Mouse (Mus musculus) embryonic facial prominence, embryonic 10.5 days (tissue): ENCODE measurements around the gene Rsrc1. TPM values are rescaled to one million over a fixed set of nuclear protein-coding genes. Genes with fewer than 3 reads are reported as not detected.
"Not testable (repeated sequence)": the region's sequence is repeated elsewhere in the genome, so short reads cannot be mapped to it uniquely, and the experiment has no call there.

ENCODE experiments used
- DNase-seq: peaks from one replicate; pipeline ENCODE4 v3.0.0-alpha.2; 2017; ENCODE audit warnings: low spot score
- H3K27ac ChIP-seq: fragments of 300-500 bp; sonication (generic); replicated peaks from 2 replicates; pipeline ENCODE4 v1.5.1; 2016; ENCODE audit warnings: mild to moderate bottlenecking
- H3K27me3 ChIP-seq: fragments of 300-500 bp; sonication (generic); replicated peaks from 2 replicates; pipeline ENCODE4 v1.6.1; 2016; ENCODE audit warnings: low read depth, mild to moderate bottlenecking; ENCODE audit not compliant: poor library complexity, severe bottlenecking
- H3K36me3 ChIP-seq: fragments of 300-500 bp; sonication (generic); replicated peaks from 2 replicates; pipeline ENCODE4 v1.6.1; 2016; ENCODE audit warnings: mild to moderate bottlenecking, moderate library complexity
- H3K4me1 ChIP-seq: fragments of 300-500 bp; sonication (generic); 2 replicates; pipeline ENCODE4 v1.6.1; 2016
- H3K4me3 ChIP-seq: fragments of 300-500 bp; sonication (generic); 2 replicates; pipeline ENCODE4 v1.5.1; 2016; ENCODE audit warnings: mild to moderate bottlenecking, moderate library complexity
- H3K9me3 ChIP-seq: fragments of 300-500 bp; sonication (generic); 2 replicates; pipeline ENCODE4 v1.6.1; 2016; ENCODE audit warnings: mild to moderate bottlenecking
- WGBS: fragments of 180-500 bp; shearing (Covaris S2); methylation state at CpG from one replicate; pipeline ENCODE4 v1.1.7; 2016; 5-methylcytosine and 5-hydroxymethylcytosine counted together
- polyA plus RNA-seq: library from polyadenylated mRNA; unstranded; fragments of >200 nt; fragmentation: Nextera tagmentation; extraction: Ambion mirVana; gene quantifications from 2 replicates; pipeline ENCODE4 v1.2.1, GENCODE M21; 2016

The Rsrc1 gene
- polyA plus RNA-seq, 1 experiment from 2014 or later, result 45.0 TPM

GRCm38 (mm10) chr3:67197179-67197578, 216.0 kb downstream of the Rsrc1 start:
- no peak for DNase-seq
- H3K27me3 ChIP-seq, result no peaks in the 10 kb centered on the region

GRCm38 (mm10) chr3:67213047-67213457, 231.9 kb downstream of the Rsrc1 start:
- Histone ChIP-seq H3K4me3 (no peak overlapping the region), H3K36me3 (no peaks in the 10 kb centered on the region), H3K4me1 (0 out of 2 replicates have a peak, but pooled peaks cover 4% of the 10 kb centered on the region), H3K9me3 (no peaks in the 10 kb centered on the region), H3K27ac (no peak overlapping the region), H3K27me3 (no peaks in the 10 kb centered on the region)
- peak; percentile 20 for DNase-seq
- 71% methylated on average over 1 of the region's 1 CpGs for WGBS

More at GRCm38 (mm10) chr3:67197179-67197578, 216.0 kb downstream of the Rsrc1 start:
- WGBS, result 43% methylated on average over 3 of the region's 3 CpGs
- no peaks in the 10 kb centered on the region for H3K9me3 ChIP-seq
- H3K4me3 ChIP-seq, result no peak overlapping the region
- H3K27ac ChIP-seq, result no peak overlapping the region
- H3K4me1 ChIP-seq, result no peaks in the 10 kb centered on the region
- no peaks in the 10 kb centered on the region for H3K36me3 ChIP-seq

- no peak for DNase-seq
- no peaks in the 10 kb centered on the region for H3K27me3 ChIP-seq
- H3K4me1 ChIP-seq, result no peaks in the 10 kb centered on the region
- H3K27ac ChIP-seq, result no peak overlapping the region
- no peaks in the 10 kb centered on the region for H3K9me3 ChIP-seq
- H3K36me3 ChIP-seq, result no peaks in the 10 kb centered on the region
- WGBS, result 50% methylated on average over 3 of the region's 3 CpGs
- no peak overlapping the region for H3K4me3 ChIP-seq
These were observed 251.5 kb downstream of the Rsrc1 start for GRCm38 (mm10) chr3:67232617-67233241.

GRCm38 (mm10) chr3:67242451-67242850, 261.3 kb downstream of the Rsrc1 start:
- not testable (repeated sequence) for H3K36me3 ChIP-seq, H3K27me3 ChIP-seq, DNase-seq, H3K9me3 ChIP-seq, H3K4me1 ChIP-seq, H3K4me3 ChIP-seq, H3K27ac ChIP-seq
- WGBS, result 88% methylated on average over 10 of the region's 10 CpGs

GRCm38 (mm10) chr3:67267448-67267847, 286.3 kb downstream of the Rsrc1 start:
- DNase-seq, result no peak
- WGBS, result 69% methylated on average over 3 of the region's 3 CpGs
- Histone ChIP-seq H3K9me3 (no peaks in the 10 kb centered on the region), H3K4me1 (no peaks in the 10 kb centered on the region), H3K27ac (no peak overlapping the region), H3K36me3 (no peaks in the 10 kb centered on the region), H3K4me3 (no peak overlapping the region), H3K27me3 (no peaks in the 10 kb centered on the region)

- H3K27ac ChIP-seq, result no peak overlapping the region
- 91% methylated on average over 4 of the region's 4 CpGs for WGBS
- no peaks in the 10 kb centered on the region for H3K36me3 ChIP-seq
- H3K9me3 ChIP-seq, result no peaks in the 10 kb centered on the region
- H3K4me1 ChIP-seq, result no peaks in the 10 kb centered on the region
- H3K27me3 ChIP-seq, result no peaks in the 10 kb centered on the region
- no peak for DNase-seq
- H3K4me3 ChIP-seq, result no peak overlapping the region
These were observed 298.6 kb downstream of the Rsrc1 start for GRCm38 (mm10) chr3:67279781-67280180.

GRCm38 (mm10) chr3:67280247-67280646, 299.1 kb downstream of the Rsrc1 start:
- no peaks in the 10 kb centered on the region for H3K27me3 ChIP-seq
- WGBS, result 89% methylated on average over 3 of the region's 3 CpGs

GRCm38 (mm10) chr3:67284039-67284438, 302.8 kb downstream of the Rsrc1 start:
- Histone ChIP-seq H3K27ac (no peak overlapping the region), H3K4me1 (no peaks in the 10 kb centered on the region), H3K36me3 (no peaks in the 10 kb centered on the region), H3K9me3 (no peaks in the 10 kb centered on the region), H3K4me3 (no peak overlapping the region), H3K27me3 (no peaks in the 10 kb centered on the region)
- 83% methylated on average over 1 of the region's 1 CpGs for WGBS
- no peak for DNase-seq

More at GRCm38 (mm10) chr3:67280247-67280646, 299.1 kb downstream of the Rsrc1 start:
- H3K4me1 ChIP-seq, result no peaks in the 10 kb centered on the region
- no peak overlapping the region for H3K4me3 ChIP-seq
- no peaks in the 10 kb centered on the region for H3K36me3 ChIP-seq
- no peak overlapping the region for H3K27ac ChIP-seq
- H3K9me3 ChIP-seq, result no peaks in the 10 kb centered on the region
- DNase-seq, result no peak

GRCm38 (mm10) chr3:67284848-67285247, 303.7 kb downstream of the Rsrc1 start:
- no peaks in the 10 kb centered on the region for H3K9me3 ChIP-seq
- H3K36me3 ChIP-seq, result no peaks in the 10 kb centered on the region
- H3K4me3 ChIP-seq, result no peak overlapping the region
- no peak for DNase-seq
- H3K4me1 ChIP-seq, result no peaks in the 10 kb centered on the region
- H3K27me3 ChIP-seq, result no peaks in the 10 kb centered on the region
- no peak overlapping the region for H3K27ac ChIP-seq
- WGBS, result 83% methylated on average over 4 of the region's 4 CpGs

GRCm38 (mm10) chr3:67288664-67289063, 307.5 kb downstream of the Rsrc1 start:
- Histone ChIP-seq H3K27me3 (no peaks in the 10 kb centered on the region), H3K27ac (no peak overlapping the region), H3K9me3 (no peaks in the 10 kb centered on the region), H3K4me3 (no peak overlapping the region), H3K4me1 (no peaks in the 10 kb centered on the region), H3K36me3 (no peaks in the 10 kb centered on the region)
- DNase-seq, result no peak
- 85% methylated on average over 7 of the region's 7 CpGs for WGBS

- Histone ChIP-seq H3K27me3 (no peaks in the 10 kb centered on the region), H3K4me3 (no peak overlapping the region), H3K36me3 (no peaks in the 10 kb centered on the region), H3K9me3 (no peaks in the 10 kb centered on the region), H3K27ac (no peak overlapping the region), H3K4me1 (no peaks in the 10 kb centered on the region)
- 86% methylated on average over 6 of the region's 6 CpGs for whole genome bisulfite sequencing
- DNase-seq, result no peak
These were observed 308.3 kb downstream of the Rsrc1 start for GRCm38 (mm10) chr3:67289482-67289881.

GRCm38 (mm10) chr3:67308725-67309124, 327.5 kb downstream of the Rsrc1 start:
- Histone ChIP-seq H3K4me3 (no peak overlapping the region), H3K27ac (no peak overlapping the region), H3K9me3 (no peaks in the 10 kb centered on the region), H3K36me3 (no peaks in the 10 kb centered on the region), H3K27me3 (no peaks in the 10 kb centered on the region), H3K4me1 (peaks cover 28% of the 10 kb centered on the region)
- no peak for DNase-seq
- 68% methylated on average over 2 of the region's 2 CpGs for WGBS

GRCm38 (mm10) chr3:67309644-67310311, 328.6 kb downstream of the Rsrc1 start:
- Histone ChIP-seq H3K4me3 (no peak overlapping the region), H3K9me3 (no peaks in the 10 kb centered on the region), H3K4me1 (peaks cover 28% of the 10 kb centered on the region), H3K36me3 (no peaks in the 10 kb centered on the region), H3K27ac (no peak overlapping the region), H3K27me3 (no peaks in the 10 kb centered on the region)
- DNase-seq, result peak; percentile 11
- WGBS, result 36% methylated on average over 7 of the region's 7 CpGs
